ENCODE assay signal across 8 mouse cellular contexts in genomic region chr5:52360286-52361049, GRCm38 (mm10). TPM values are rescaled to one million over a fixed set of nuclear protein-coding genes. Genes with fewer than 3 reads are reported as not detected.
DNase-seq lines count a peak whose midpoint lies in the region; ATAC-seq lines count a peak whose summit lies in the region.

No protein-coding gene starts in this region.

- no peak overlapping the region for H3K27ac ChIP-seq in kidney, embryonic 14.5 days (ENCODE audit: low read depth, low read length)
- H3K27ac ChIP-seq in hindbrain, embryonic 14.5 days: no peak overlapping the region
- no peak overlapping the region for H3K27ac ChIP-seq in neural tube, embryonic 15.5 days (replicated peaks)
- H3K27ac ChIP-seq in forebrain, embryonic 16.5 days (ENCODE audit: low read length): no peak overlapping the region

- H3K27me3 ChIP-seq in kidney, embryonic 14.5 days (ENCODE audit: control insufficient read depth, insufficient read depth, low read length): no peaks in the 10 kb centered on the region
- H3K27me3 ChIP-seq in hindbrain, embryonic 14.5 days (ENCODE audit: control insufficient read depth, insufficient read depth, low read length): no peaks in the 10 kb centered on the region
- H3K27me3 ChIP-seq in neural tube, embryonic 15.5 days (replicated peaks): no peaks in the 10 kb centered on the region
- no peaks in the 10 kb centered on the region for H3K27me3 ChIP-seq in forebrain, embryonic 16.5 days (replicated peaks; ENCODE audit: control insufficient read depth, insufficient read depth, low read length)

- peak; percentile 48 for DNase-seq in kidney, adult 11 months
- DNase-seq in hindbrain, embryonic 14.5 days (ENCODE audit: low spot score): no peak
- DNase-seq in kidney, postnatal 36 days: peak; percentile 53 to 65
- no peak for DNase-seq in frontal cortex, postnatal 36 days (ENCODE audit: low spot score in 2 of 2)

- ATAC-seq in kidney, embryonic 14.5 days (ENCODE audit: low FRiP score, low TSS enrichment): no peak
- peak; percentile 67 for ATAC-seq in hindbrain, embryonic 14.5 days (ENCODE audit: low FRiP score)
- ATAC-seq in neural tube, embryonic 15.5 days (ENCODE audit: low FRiP score): peak; percentile 43; the same call in 1 of the 2 replicates
- ATAC-seq in megakaryocyte progenitor cell, adult 5-6 weeks (replicated peaks; ENCODE audit: poor library complexity): no peak
- ATAC-seq in forebrain, embryonic 16.5 days: no peak; the same call in 1 of the 2 replicates

- peaks cover 10% of the 10 kb centered on the region; the same call in 1 of the 2 replicates for H3K4me1 ChIP-seq in kidney, embryonic 14.5 days (ENCODE audit: control insufficient read depth, insufficient read depth, low read length)
- H3K4me1 ChIP-seq in hindbrain, embryonic 14.5 days (replicated peaks; ENCODE audit: control insufficient read depth, insufficient read depth, low read length): 0 out of 2 replicates have a peak, but pooled peaks cover 3% of the 10 kb centered on the region
- H3K4me1 ChIP-seq in neural tube, embryonic 15.5 days: peaks cover 15% of the 10 kb centered on the region
- H3K4me1 ChIP-seq in forebrain, embryonic 16.5 days (replicated peaks; ENCODE audit: control insufficient read depth, insufficient read depth, low read length): no peaks in the 10 kb centered on the region

- H3K4me3 ChIP-seq in kidney, embryonic 14.5 days (ENCODE audit: low read length): no peak overlapping the region
- no peak overlapping the region for H3K4me3 ChIP-seq in hindbrain, embryonic 14.5 days (replicated peaks; ENCODE audit: low read length)
- no peak overlapping the region for H3K4me3 ChIP-seq in neural tube, embryonic 15.5 days (replicated peaks)
- H3K4me3 ChIP-seq in forebrain, embryonic 16.5 days (replicated peaks; ENCODE audit: low read length): no peak overlapping the region

- no peak overlapping the region for H3K4me2 ChIP-seq in kidney, embryonic 14.5 days (replicated peaks; ENCODE audit: low read depth, low read length)
- H3K4me2 ChIP-seq in hindbrain, embryonic 14.5 days (replicated peaks): no peak overlapping the region
- peak overlapping the region; percentile 23; the same call in 1 of the 2 replicates for H3K4me2 ChIP-seq in neural tube, embryonic 15.5 days
- no peak overlapping the region for H3K4me2 ChIP-seq in forebrain, embryonic 16.5 days (ENCODE audit: low read length)

- no peaks in the 10 kb centered on the region for H3K9me3 ChIP-seq in kidney, embryonic 14.5 days (ENCODE audit: control insufficient read depth, low read length)
- H3K9me3 ChIP-seq in hindbrain, embryonic 14.5 days (ENCODE audit: control insufficient read depth, low read length): no peaks in the 10 kb centered on the region
- H3K9me3 ChIP-seq in neural tube, embryonic 15.5 days (replicated peaks): no peaks in the 10 kb centered on the region
- no peaks in the 10 kb centered on the region for H3K9me3 ChIP-seq in forebrain, embryonic 16.5 days (ENCODE audit: control insufficient read depth, low read length)

- no peak overlapping the region for H3K9ac ChIP-seq in kidney, embryonic 14.5 days (ENCODE audit: low read depth, low read length)
- no peak overlapping the region for H3K9ac ChIP-seq in hindbrain, embryonic 14.5 days
- no peak overlapping the region for H3K9ac ChIP-seq in neural tube, embryonic 15.5 days (replicated peaks)
- H3K9ac ChIP-seq in forebrain, embryonic 16.5 days (replicated peaks; ENCODE audit: low read depth, low read length): no peak overlapping the region

- WGBS in kidney, embryonic 14.5 days: 80% methylated on average over 21 of the region's 21 CpGs
- 56% methylated on average over 21 of the region's 21 CpGs for WGBS in hindbrain, embryonic 14.5 days
- 60% methylated on average over 21 of the region's 21 CpGs for WGBS in neural tube, embryonic 15.5 days
- WGBS in forebrain, embryonic 16.5 days: 66% methylated on average over 21 of the region's 21 CpGs

- H3K36me3 ChIP-seq in kidney, embryonic 14.5 days (ENCODE audit: control insufficient read depth, insufficient read depth, low read length): no peaks in the 10 kb centered on the region
- H3K36me3 ChIP-seq in hindbrain, embryonic 14.5 days (replicated peaks; ENCODE audit: control insufficient read depth, insufficient read depth): no peaks in the 10 kb centered on the region
- no peaks in the 10 kb centered on the region for H3K36me3 ChIP-seq in neural tube, embryonic 15.5 days
- H3K36me3 ChIP-seq in forebrain, embryonic 16.5 days (ENCODE audit: control insufficient read depth, insufficient read depth): no peaks in the 10 kb centered on the region

RNA-seq across cellular contexts. Expression of gene Sod3, which starts 3.1 kb away (rescaled TPM):
- polyA plus RNA-seq in kidney, embryonic 14.5 days (2014; fragmentation: Nextera tagmentation; extraction: Ambion mirVana): 2.1 and 4.5 TPM in 2 replicates
- 2.9 and 3.8 TPM in 2 replicates for polyA plus RNA-seq in hindbrain, embryonic 14.5 days (2014; fragmentation: Nextera tagmentation; extraction: Ambion mirVana)
- polyA plus RNA-seq in neural tube, embryonic 15.5 days (2015; fragmentation: Nextera tagmentation; extraction: Ambion mirVana): 2.9 and 3.0 TPM in 2 replicates
- total RNA-seq in megakaryocyte progenitor cell, adult 5-6 weeks (2015): not detected in 2 replicates
- total RNA-seq in megakaryocyte progenitor cell, adult 5-6 weeks (2017): not detected in 2 replicates
- polyA plus RNA-seq in forebrain, embryonic 16.5 days (2015; fragmentation: Nextera tagmentation; extraction: Ambion mirVana): 1.4 and 1.8 TPM in 2 replicates

Comparison
In these comparisons a context has a peak if more than half of its experiments do, and no peak if none do; other contexts are left out.
1. DNase-seq: peak in kidney, adult 11 months (single experiment) and kidney, postnatal 36 days (2 of 2); none in hindbrain, embryonic 14.5 days (single experiment) and frontal cortex, postnatal 36 days (0 of 2).
2. ATAC-seq: peak in hindbrain, embryonic 14.5 days (single experiment) and neural tube, embryonic 15.5 days (single experiment); none in kidney, embryonic 14.5 days (single experiment), megakaryocyte progenitor cell, adult 5-6 weeks (single experiment) and forebrain, embryonic 16.5 days (single experiment).